Mouse (Mus musculus) ES-E14 (cell line): ENCODE measurements around the gene Tbc1d7. TPM values are rescaled to one million over a fixed set of nuclear protein-coding genes. Genes with fewer than 3 reads are reported as not detected.

Source experiments
- DNase-seq: peaks from one replicate; pipeline ENCODE4 v3.0.0-alpha.2; 2013; ENCODE audit warnings: low read depth, low spot score
- H3K27ac ChIP-seq: 2 replicates; pipeline ENCODE4 v1.5.1; 2012; ENCODE audit warnings: low read depth, mild to moderate bottlenecking, low read length, moderate library complexity, mixed read lengths; ENCODE audit not compliant: poor library complexity, insufficient read depth, severe bottlenecking
- H3K36me3 ChIP-seq: 2 replicates; pipeline ENCODE4 v1.6.1; 2012; ENCODE audit warnings: mild to moderate bottlenecking, low read length, moderate library complexity, mixed read lengths; ENCODE audit not compliant: control insufficient read depth, poor library complexity, insufficient read depth, severe bottlenecking
- H3K4me1 ChIP-seq, 2 experiments: fragments of 150-350 bp in 1 of 2; sonication (generic) in 1 of 2; 2 replicates each; pipeline ENCODE4 v1.6.1; 2012; ENCODE audit warnings: low read length in 2 of 2, mild to moderate bottlenecking in 1 of 2, mixed read lengths in 1 of 2; ENCODE audit not compliant: control insufficient read depth in 2 of 2, insufficient read depth in 2 of 2, poor library complexity in 1 of 2
- H3K4me3 ChIP-seq, 2 experiments: fragments of 150-350 bp in 1 of 2; sonication (generic) in 1 of 2; 2 replicates each; pipeline ENCODE4 v1.5.1; 2012; ENCODE audit warnings: low read length in 2 of 2, low read depth in 1 of 2, mild to moderate bottlenecking in 1 of 2, mixed read lengths in 1 of 2; ENCODE audit not compliant: insufficient read depth in 1 of 2, poor library complexity in 1 of 2, severe bottlenecking in 1 of 2
- H3K9ac ChIP-seq: 2 replicates; pipeline ENCODE4 v1.6.1; 2012; ENCODE audit warnings: low read depth, mild to moderate bottlenecking, low read length, mixed read lengths; ENCODE audit not compliant: poor library complexity, insufficient read depth, severe bottlenecking
- H3K9me3 ChIP-seq: fragments of 150-350 bp; sonication (generic); 2 replicates; pipeline ENCODE4 v1.6.1; 2012; ENCODE audit warnings: low read depth, mild to moderate bottlenecking, low read length; ENCODE audit not compliant: control insufficient read depth, insufficient read depth
- CHD2 ChIP-seq: IDR thresholded peaks from 2 replicates; pipeline ENCODE4 v1.6.1; 2014; ENCODE audit warnings: mild to moderate bottlenecking, low read depth, low read length, inconsistent platforms
- HCFC1 ChIP-seq: IDR thresholded peaks from 2 replicates; pipeline ENCODE4 v1.6.1; 2012; ENCODE audit warnings: low read length, inconsistent platforms, borderline replicate concordance; ENCODE audit not compliant: insufficient read depth
- MAFK ChIP-seq: IDR thresholded peaks from 2 replicates; pipeline ENCODE4 v1.6.1; 2014; ENCODE audit warnings: mild to moderate bottlenecking, low read depth, low read length, inconsistent platforms; ENCODE audit not compliant: insufficient read depth
- ZC3H11A ChIP-seq: IDR thresholded peaks from 2 replicates; pipeline ENCODE4 v1.6.1; 2012; ENCODE audit warnings: low read depth, mild to moderate bottlenecking, inconsistent platforms, low read length, borderline replicate concordance
- ZNF384 ChIP-seq: IDR thresholded peaks from 2 replicates; pipeline ENCODE4 v1.6.1; 2012; ENCODE audit warnings: low read depth, low read length, inconsistent platforms
- in situ Hi-C, 2 experiments: fragments of 600-800 bp; cut with MboI; formaldehyde crosslinking; loops; one replicate each; pipeline ENCODE4 v1.15.1; 2025; ENCODE audit warnings: low sequenced_read_pairs in 2 of 2, inconsistent platforms in 1 of 2; ENCODE audit not compliant: unreplicated experiment in 2 of 2
- total RNA-seq: library from RNA; depleted of rRNA; stranded (reverse); fragments of 300-350 nt; gene quantifications from 2 replicates; pipeline ENCODE4 v1.2.3, GENCODE M21; 2012

Gene Tbc1d7
- total RNA-seq, 1 experiment, result 11.3 TPM

GRCm38 (mm10) chr13:43183248-43184055 lies 12.2 kb upstream of the Tbc1d7 start:
- Histone ChIP-seq H3K27ac (peak overlapping the region; percentile 61), H3K36me3 (no peaks in the 10 kb centered on the region), H3K4me3 (peak overlapping the region; percentile 18 to 40), H3K9me3 (no peaks in the 10 kb centered on the region), H3K9ac (peak overlapping the region; percentile 61; the same call in 1 of the 2 replicates), H3K4me1 (peaks cover 2 to 19% of the 10 kb centered on the region in 2 experiments; a peak in 2 of 4 replicates)
- no peak for DNase-seq
- in situ Hi-C loops, result loop anchor here in 1 of 2 experiments (10.0 kb wide), 1 partner anchor 131 kb away; no protein-coding TSS in a partner anchor
- TF ChIP-seq CHD2, result no peak
- TF ChIP-seq MAFK, result 0 out of 2 replicates have a peak, but pooled peaks have one; percentile 39

- H3K9me3 ChIP-seq, result no peaks in the 10 kb centered on the region
- DNase-seq, result no peak
- no peak for TF ChIP-seq ZNF384
- no peak for TF ChIP-seq MAFK
- TF ChIP-seq CHD2, result no peak
- no peak for TF ChIP-seq HCFC1
- TF ChIP-seq ZC3H11A, result 0 out of 2 replicates have a peak, but pooled peaks have one; percentile 53
- peak overlapping the region; percentile 0; the same call in 1 of the 2 replicates for H3K27ac ChIP-seq
- no peak overlapping the region; the same call in 1 of the 2 replicates for H3K9ac ChIP-seq
- no peaks in the 10 kb centered on the region for H3K36me3 ChIP-seq
- peak overlapping the region; percentile 7 to 36; a peak in 2 of 4 replicates for H3K4me3 ChIP-seq
- peaks cover 2 to 17% of the 10 kb centered on the region in 2 experiments; a peak in 2 of 4 replicates for H3K4me1 ChIP-seq
- in situ Hi-C loops, result loop anchor here in 1 of 2 experiments (10.0 kb wide), 1 partner anchor 132 kb away; no protein-coding TSS in a partner anchor
Measured at GRCm38 (mm10) chr13:43182465-43183201, 11.3 kb upstream of the Tbc1d7 start.

GRCm38 (mm10) chr13:43181104-43181503 lies 9.8 kb upstream of the Tbc1d7 start:
- 0 out of 2 replicates have a peak overlapping the region, but pooled peaks have one; percentile 13 for H3K9ac ChIP-seq
- H3K27ac ChIP-seq, result no peak overlapping the region
- 0 out of 4 replicates have a peak overlapping the region, but pooled peaks of 1 of the 2 experiments have one; percentile 3 for H3K4me3 ChIP-seq
- peaks cover 2 to 15% of the 10 kb centered on the region in 2 experiments; a peak in 2 of 4 replicates for H3K4me1 ChIP-seq
- TF ChIP-seq CHD2, result no peak
- TF ChIP-seq ZNF384, result no peak
- TF ChIP-seq MAFK, result no peak
- no peak for TF ChIP-seq HCFC1
- TF ChIP-seq ZC3H11A, result no peak
- no peaks in the 10 kb centered on the region for H3K9me3 ChIP-seq
- no peaks in the 10 kb centered on the region for H3K36me3 ChIP-seq
- no peak for DNase-seq
- in situ Hi-C loops, result loop anchor here in 1 of 2 experiments (10.0 kb wide), 1 partner anchor 134 kb away; no protein-coding TSS in a partner anchor

DNA sequence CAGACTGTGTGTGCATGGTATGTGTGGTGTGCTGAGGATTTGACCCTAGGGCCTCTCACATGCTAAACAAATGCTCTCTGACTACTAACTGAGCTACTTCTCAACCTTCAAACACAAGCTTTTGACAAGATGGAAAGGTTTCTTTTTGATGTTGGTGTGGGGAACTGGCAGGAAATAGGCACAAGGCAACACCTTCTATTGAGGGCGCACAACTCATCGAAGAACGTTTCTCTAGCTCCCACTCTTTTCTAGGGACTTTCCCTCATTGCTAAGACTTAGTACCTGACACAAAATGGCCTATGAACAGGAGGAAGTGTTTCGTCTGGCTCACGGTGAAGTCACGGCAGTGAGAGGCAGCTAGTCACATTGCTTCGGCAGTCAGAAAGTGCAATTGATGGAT lies 6.0 kb upstream of the Tbc1d7 start:
- in situ Hi-C loops, result loop anchor here in 1 of 2 experiments (10.0 kb wide), 1 partner anchor 147 kb away; no protein-coding TSS in a partner anchor
- no peak for DNase-seq
- no peaks in the 10 kb centered on the region for H3K9me3 ChIP-seq

More for the DNA sequence above, 6.0 kb upstream of the Tbc1d7 start:
- TF ChIP-seq ZC3H11A (no peak), HCFC1 (no peak), ZNF384 (no peak), CHD2 (no peak), MAFK (no peak)
- Histone ChIP-seq H3K36me3 (no peaks in the 10 kb centered on the region), H3K4me3 (no peak overlapping the region), H3K4me1 (peaks cover 2 to 13% of the 10 kb centered on the region in 2 experiments; a peak in 2 of 4 replicates), H3K27ac (no peak overlapping the region), H3K9ac (no peak overlapping the region)
